Mouse (Mus musculus): Measurements from ENCODE around the gene Eif3k. TPM values are rescaled to one million over a fixed set of nuclear protein-coding genes. Genes with fewer than 3 reads are reported as not detected.
A peak's percentile ranks its signal among the peaks of the same experiment; 100 is the strongest.

The Eif3k gene
- total and polyA plus RNA-seq, 2 experiments from 2014 or later, result 309 to 472 TPM

DNA sequence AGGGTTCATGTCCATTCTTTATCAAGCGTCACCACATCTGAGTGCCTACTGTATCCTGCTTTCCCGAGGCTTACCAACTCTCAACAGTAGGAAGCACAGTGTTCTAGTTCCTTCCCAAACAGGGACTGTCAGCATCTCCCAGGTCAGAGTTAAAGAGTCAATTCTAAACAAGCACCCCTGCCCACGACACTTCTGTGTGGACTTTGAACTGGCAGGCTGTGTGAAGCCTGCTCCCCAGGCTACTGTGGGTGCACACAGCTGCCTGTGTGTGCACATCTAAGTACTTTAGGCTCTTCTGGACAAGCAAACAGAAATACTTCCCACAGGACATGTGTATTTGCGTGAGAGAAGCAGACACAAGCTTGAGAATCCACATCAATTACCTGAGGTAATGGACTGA lies 40.1 kb downstream of the Eif3k start:
- Histone ChIP-seq H3K36me3 (ENCODE audit: insufficient read depth, low read length) (no peaks in the 10 kb centered on the region), H3K4me3 (ENCODE audit: low read length) (no peak overlapping the region), H3K9me3 (ENCODE audit: low read length) (no peaks in the 10 kb centered on the region), H3K9ac (replicated peaks; ENCODE audit: low read length) (no peak overlapping the region), H3K27me3 (ENCODE audit: insufficient read depth, low read length) (no peaks in the 10 kb centered on the region), H3K4me1 (ENCODE audit: insufficient read depth, low read length) (0 out of 2 replicates have a peak, but pooled peaks cover 3% of the 10 kb centered on the region), H3K4me2 (ENCODE audit: low read depth, low read length) (no peak overlapping the region), H3K27ac (no peak overlapping the region)
- DNase-seq (ENCODE audit: low spot score) (no peak), ATAC-seq (no peak)
- TF ChIP-seq CTCF (IDR thresholded peaks at IDR 0.05; ENCODE audit: low read depth), result no peak
- 71% methylated on average over 4 of the region's 4 CpGs for WGBS

DNA sequence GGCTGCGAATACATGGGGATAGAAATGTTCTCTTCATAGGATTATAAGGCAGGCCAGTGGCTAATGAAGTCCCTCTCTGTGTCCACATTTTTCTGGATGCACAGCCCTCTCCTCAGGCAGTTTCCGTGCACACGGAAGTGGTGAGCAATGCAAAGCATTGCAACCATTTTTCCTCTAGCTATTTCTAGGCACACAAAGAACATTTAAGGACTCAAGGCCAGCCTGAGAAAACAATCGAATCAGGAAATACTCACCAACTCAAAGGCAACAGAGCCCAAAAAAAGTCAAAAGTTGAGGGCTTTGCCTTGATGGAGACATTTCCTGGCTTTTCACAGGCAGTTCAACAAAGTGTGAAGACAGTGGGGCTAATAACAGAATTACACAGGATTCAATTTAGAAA lies 40.5 kb downstream of the Eif3k start:
- Histone ChIP-seq H3K36me3 (ENCODE audit: insufficient read depth, low read length) (no peaks in the 10 kb centered on the region), H3K4me2 (ENCODE audit: low read depth, low read length) (no peak overlapping the region), H3K4me3 (ENCODE audit: low read length) (no peak overlapping the region), H3K4me1 (ENCODE audit: insufficient read depth, low read length) (0 out of 2 replicates have a peak, but pooled peaks cover 3% of the 10 kb centered on the region), H3K27ac (peak overlapping the region; percentile 26; the same call in 1 of the 2 replicates), H3K27me3 (ENCODE audit: insufficient read depth, low read length) (no peaks in the 10 kb centered on the region), H3K9ac (replicated peaks; ENCODE audit: low read length) (no peak overlapping the region), H3K9me3 (ENCODE audit: low read length) (no peaks in the 10 kb centered on the region)
- no peak for TF ChIP-seq CTCF (IDR thresholded peaks at IDR 0.05; ENCODE audit: low read depth)
- 85% methylated on average over 4 of the region's 4 CpGs for WGBS
- DNase-seq (ENCODE audit: low spot score) (no peak), ATAC-seq (no peak)

DNA sequence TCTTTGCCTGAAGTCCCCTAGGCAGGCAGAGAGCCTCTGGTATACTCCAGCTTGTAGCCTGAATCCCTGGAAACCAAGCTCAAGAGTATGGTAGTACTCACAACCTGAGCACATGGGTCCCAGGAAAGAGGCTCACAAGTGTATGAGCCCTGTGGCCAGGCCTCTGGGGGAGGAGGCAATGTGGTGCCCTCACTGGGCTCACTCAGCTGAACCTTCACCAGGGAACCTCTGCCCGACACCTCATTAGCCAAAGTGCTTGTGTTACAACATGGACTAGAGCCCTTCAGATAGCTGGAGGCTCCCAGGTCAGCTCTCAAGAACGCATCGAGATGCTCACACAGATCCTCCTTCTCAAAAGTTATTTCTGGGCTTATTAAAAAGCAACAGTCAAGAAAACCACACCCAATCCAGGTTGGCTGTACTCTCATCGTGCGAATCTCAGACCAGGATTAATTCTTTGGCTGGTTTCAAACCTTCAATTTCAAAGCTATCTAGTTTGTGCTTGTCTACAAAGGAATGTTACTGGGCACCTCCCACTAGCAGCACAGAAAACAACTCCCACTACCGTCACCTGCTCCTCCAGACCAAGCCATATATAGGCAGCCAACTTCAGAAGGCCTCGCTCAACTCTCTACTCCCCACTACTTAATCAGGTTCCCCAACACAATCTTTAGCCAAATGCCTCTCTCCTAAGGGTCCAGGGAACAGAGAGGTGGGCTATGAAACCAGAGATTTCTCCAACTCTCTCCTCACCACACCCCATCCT lies 42.1 kb downstream of the Eif3k start:
- H3K27ac ChIP-seq, result 0 out of 2 replicates have a peak overlapping the region, but pooled peaks have one; percentile 17
- H3K9ac ChIP-seq (replicated peaks; ENCODE audit: low read length), result no peak overlapping the region
- H3K9me3 ChIP-seq (ENCODE audit: low read length), result no peaks in the 10 kb centered on the region
- H3K4me2 ChIP-seq (ENCODE audit: low read depth, low read length), result no peak overlapping the region
- no peak for TF ChIP-seq CTCF (IDR thresholded peaks at IDR 0.05; ENCODE audit: low read depth)
- no peak for DNase-seq (ENCODE audit: low spot score)
- H3K36me3 ChIP-seq (ENCODE audit: insufficient read depth, low read length), result no peaks in the 10 kb centered on the region
- WGBS, result 85% methylated on average over 7 of the region's 7 CpGs
- no peak for ATAC-seq
- no peaks in the 10 kb centered on the region for H3K4me1 ChIP-seq (ENCODE audit: insufficient read depth, low read length)
- H3K27me3 ChIP-seq (ENCODE audit: insufficient read depth, low read length), result no peaks in the 10 kb centered on the region
- no peak overlapping the region for H3K4me3 ChIP-seq (ENCODE audit: low read length)

DNA sequence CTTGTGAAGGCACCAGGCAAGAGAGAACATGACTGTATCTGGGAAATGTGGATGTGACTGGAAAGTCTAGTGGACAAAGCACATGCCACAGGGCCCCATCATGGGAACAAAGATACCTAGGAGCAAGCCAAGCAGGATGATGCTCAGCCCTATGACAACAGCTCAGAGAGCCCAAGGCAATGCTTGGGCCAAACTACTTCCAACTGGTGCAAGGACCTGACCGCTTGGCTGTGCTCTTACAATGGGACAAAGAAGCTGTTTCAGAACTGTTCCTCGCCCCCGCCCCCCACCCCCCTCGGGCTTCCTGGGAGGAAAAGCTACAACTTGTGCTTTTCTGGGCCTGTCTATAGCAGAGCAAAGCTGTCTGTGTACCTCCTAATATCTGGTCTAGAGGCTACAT lies 43.0 kb downstream of the Eif3k start:
- no peaks in the 10 kb centered on the region for H3K27me3 ChIP-seq (ENCODE audit: insufficient read depth, low read length)
- DNase-seq (ENCODE audit: low spot score) (peak; percentile 38), ATAC-seq (peak; percentile 86)
- H3K36me3 ChIP-seq (ENCODE audit: insufficient read depth, low read length), result no peaks in the 10 kb centered on the region
- WGBS, result 54% methylated on average over 4 of the region's 4 CpGs
- TF ChIP-seq CTCF (IDR thresholded peaks at IDR 0.05; ENCODE audit: low read depth), result no peak
- H3K4me1 ChIP-seq (ENCODE audit: insufficient read depth, low read length), result no peaks in the 10 kb centered on the region
- no peak overlapping the region for H3K9ac ChIP-seq (replicated peaks; ENCODE audit: low read length)
- no peaks in the 10 kb centered on the region for H3K9me3 ChIP-seq (ENCODE audit: low read length)
- H3K4me3 ChIP-seq (ENCODE audit: low read length), result no peak overlapping the region
- no peak overlapping the region for H3K4me2 ChIP-seq (ENCODE audit: low read depth, low read length)
- peak overlapping the region; percentile 17; the same call in 1 of the 2 replicates for H3K27ac ChIP-seq

DNA sequence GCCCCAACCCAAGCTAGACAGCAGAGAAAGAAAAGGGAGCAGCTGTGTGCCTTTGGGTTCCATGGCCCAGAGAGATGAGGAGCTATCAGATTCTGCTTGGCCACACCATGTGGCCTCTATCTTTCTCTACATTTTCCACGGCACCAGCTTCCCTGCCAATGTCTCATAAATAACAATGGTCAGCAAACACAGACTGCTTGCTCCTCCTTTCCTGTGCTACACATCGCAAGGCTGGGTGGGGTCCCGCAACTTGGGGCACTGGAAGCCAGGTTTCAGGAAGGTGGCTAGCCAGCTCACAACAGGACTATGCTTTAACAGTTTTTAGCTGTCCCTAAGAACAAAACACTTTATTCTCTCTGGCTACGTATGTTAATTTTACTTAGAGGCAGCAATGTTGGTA lies 44.9 kb downstream of the Eif3k start:
- TF ChIP-seq CTCF (IDR thresholded peaks at IDR 0.05; ENCODE audit: low read depth), result no peak
- Histone ChIP-seq H3K9me3 (ENCODE audit: low read length) (no peaks in the 10 kb centered on the region), H3K4me1 (ENCODE audit: insufficient read depth, low read length) (no peaks in the 10 kb centered on the region), H3K36me3 (ENCODE audit: insufficient read depth, low read length) (no peaks in the 10 kb centered on the region), H3K27me3 (ENCODE audit: insufficient read depth, low read length) (no peaks in the 10 kb centered on the region), H3K4me2 (ENCODE audit: low read depth, low read length) (no peak overlapping the region), H3K9ac (replicated peaks; ENCODE audit: low read length) (0 out of 2 replicates have a peak overlapping the region, but pooled peaks have one; percentile 1), H3K27ac (peak overlapping the region; percentile 20; the same call in 1 of the 2 replicates), H3K4me3 (ENCODE audit: low read length) (no peak overlapping the region)
- WGBS, result 57% methylated on average over 4 of the region's 4 CpGs
- ATAC-seq (no peak), DNase-seq (ENCODE audit: low spot score) (no peak)

DNA sequence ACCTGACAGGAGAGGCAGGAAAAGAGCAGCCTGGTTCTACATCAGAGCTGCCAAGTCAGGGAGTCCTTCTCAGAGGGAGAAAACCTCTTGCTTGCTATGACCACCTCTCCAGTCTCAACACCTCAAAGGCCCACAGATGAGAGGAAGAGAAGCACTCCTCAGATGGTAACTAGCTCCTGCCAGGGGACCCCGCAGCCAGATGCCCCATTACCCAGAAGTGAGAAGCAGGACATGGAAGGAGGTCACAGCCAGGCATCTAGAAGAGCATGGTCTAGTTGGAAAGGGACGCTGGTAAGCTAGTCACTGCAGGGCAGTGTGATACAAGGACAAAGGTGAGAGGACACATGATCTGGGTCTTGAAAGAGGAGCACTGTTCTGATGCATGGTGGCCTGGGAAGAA lies 47.8 kb downstream of the Eif3k start:
- H3K4me2 ChIP-seq (ENCODE audit: low read depth, low read length), result no peak overlapping the region
- no peaks in the 10 kb centered on the region for H3K9me3 ChIP-seq (ENCODE audit: low read length)
- H3K4me3 ChIP-seq (ENCODE audit: low read length), result no peak overlapping the region
- no peaks in the 10 kb centered on the region for H3K27me3 ChIP-seq (ENCODE audit: insufficient read depth, low read length)
- H3K27ac ChIP-seq, result no peak overlapping the region
- 90% methylated on average over 2 of the region's 2 CpGs for WGBS
- DNase-seq (ENCODE audit: low spot score), result no peak
- no peaks in the 10 kb centered on the region for H3K4me1 ChIP-seq (ENCODE audit: insufficient read depth, low read length)
- H3K36me3 ChIP-seq (ENCODE audit: insufficient read depth, low read length), result no peaks in the 10 kb centered on the region
- no peak for TF ChIP-seq CTCF (IDR thresholded peaks at IDR 0.05; ENCODE audit: low read depth)
- no peak overlapping the region for H3K9ac ChIP-seq (replicated peaks; ENCODE audit: low read length)
- ATAC-seq, result no peak

DNA sequence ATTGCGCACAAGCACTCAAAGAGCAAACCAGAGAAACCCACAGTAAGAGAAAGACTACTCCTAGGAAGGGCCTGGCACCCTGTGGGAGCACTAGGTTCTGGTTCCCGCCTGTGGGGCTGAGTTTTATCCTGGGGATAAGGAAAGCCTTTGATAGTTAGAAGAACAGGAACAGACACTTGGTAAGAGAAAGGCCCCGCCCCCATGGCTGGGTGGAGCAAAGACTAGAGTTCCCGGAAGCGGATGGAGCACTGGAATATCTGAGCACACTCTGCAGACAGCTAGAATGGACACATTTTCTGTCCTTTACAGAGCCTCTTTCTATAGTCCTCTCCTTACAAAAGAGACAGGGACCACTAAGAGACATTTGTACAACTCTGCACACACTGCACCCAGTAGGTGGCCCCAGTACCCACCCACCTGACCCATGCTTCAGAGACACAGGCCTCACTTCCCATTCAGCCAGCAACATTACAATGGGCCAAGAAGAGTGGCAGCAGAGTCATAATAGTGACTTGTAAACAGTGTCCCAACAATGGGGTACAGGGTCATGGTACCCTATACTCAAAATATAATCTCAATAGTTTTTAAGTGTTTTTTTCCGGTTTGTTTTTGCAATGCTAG lies 49.1 kb downstream of the Eif3k start:
- Histone ChIP-seq H3K4me3 (ENCODE audit: low read length) (no peak overlapping the region), H3K9me3 (ENCODE audit: low read length) (no peaks in the 10 kb centered on the region), H3K4me2 (ENCODE audit: low read depth, low read length) (no peak overlapping the region), H3K27me3 (ENCODE audit: insufficient read depth, low read length) (no peaks in the 10 kb centered on the region), H3K4me1 (ENCODE audit: insufficient read depth, low read length) (no peaks in the 10 kb centered on the region), H3K9ac (replicated peaks; ENCODE audit: low read length) (no peak overlapping the region), H3K36me3 (ENCODE audit: insufficient read depth, low read length) (no peaks in the 10 kb centered on the region), H3K27ac (no peak overlapping the region)
- DNase-seq (ENCODE audit: low spot score), result no peak
- WGBS, result 83% methylated on average over 6 of the region's 6 CpGs
- no peak for TF ChIP-seq CTCF (IDR thresholded peaks at IDR 0.05; ENCODE audit: low read depth)
- no peak for ATAC-seq
